Mouse (Mus musculus) liver, postnatal 0 days (tissue): Measurements from ENCODE around the gene Podn.

Experiments used
- CTCF ChIP-seq: sonication (generic); IDR thresholded peaks from 2 replicates; pipeline ENCODE4 v1.5.1; 2016; ENCODE audit warnings: antibody characterized with exemption, low read depth
- EP300 ChIP-seq: IDR thresholded peaks from 2 replicates; pipeline ENCODE4 v1.6.1; 2016; ENCODE audit warnings: antibody characterized with exemption, low read depth, mild to moderate bottlenecking

GRCm38 (mm10) chr4:108058166-108058565, 38.1 kb downstream of the Podn start:
- no peak for TF ChIP-seq CTCF
- TF ChIP-seq EP300, result no peak
